Mouse (Mus musculus) embryonic fibroblast, embryonic 13.5 days (primary cell): ENCODE data around the gene Sik2.

Source experiments
- CTCF ChIP-seq: IDR thresholded peaks from 2 replicates; pipeline ENCODE4 v1.5.1; 2011; ENCODE audit warnings: mild to moderate bottlenecking, control low read depth, low read length, moderate library complexity, borderline replicate concordance; ENCODE audit not compliant: insufficient read depth
- POLR2A ChIP-seq: IDR thresholded peaks from 2 replicates; pipeline ENCODE4 v1.6.1; 2011; ENCODE audit warnings: low read depth, mild to moderate bottlenecking, control low read depth, low read length, moderate library complexity

- TF ChIP-seq POLR2A (no peak), CTCF (no peak)
These were observed 23.4 kb upstream of the Sik2 start for GRCm38 (mm10) chr9:51032291-51032690.
